Mouse (Mus musculus) ES-E14 (cell line): ENCODE data around the gene Dgcr6. TPM values are rescaled to one million over a fixed set of nuclear protein-coding genes. Genes with fewer than 3 reads are reported as not detected.

Experiments used
- DNase-seq: peaks from one replicate; pipeline ENCODE4 v3.0.0-alpha.2; 2013; ENCODE audit warnings: low read depth, low spot score
- H3K27ac ChIP-seq: 2 replicates; pipeline ENCODE4 v1.5.1; 2012; ENCODE audit warnings: low read depth, mild to moderate bottlenecking, low read length, moderate library complexity, mixed read lengths; ENCODE audit not compliant: poor library complexity, insufficient read depth, severe bottlenecking
- H3K36me3 ChIP-seq: 2 replicates; pipeline ENCODE4 v1.6.1; 2012; ENCODE audit warnings: mild to moderate bottlenecking, low read length, moderate library complexity, mixed read lengths; ENCODE audit not compliant: control insufficient read depth, poor library complexity, insufficient read depth, severe bottlenecking
- H3K4me1 ChIP-seq, 2 experiments: fragments of 150-350 bp in 1 of 2; sonication (generic) in 1 of 2; 2 replicates each; pipeline ENCODE4 v1.6.1; 2012; ENCODE audit warnings: low read length in 2 of 2, mild to moderate bottlenecking in 1 of 2, mixed read lengths in 1 of 2; ENCODE audit not compliant: control insufficient read depth in 2 of 2, insufficient read depth in 2 of 2, poor library complexity in 1 of 2
- H3K4me3 ChIP-seq, 2 experiments: fragments of 150-350 bp in 1 of 2; sonication (generic) in 1 of 2; 2 replicates each; pipeline ENCODE4 v1.5.1; 2012; ENCODE audit warnings: low read length in 2 of 2, low read depth in 1 of 2, mild to moderate bottlenecking in 1 of 2, mixed read lengths in 1 of 2; ENCODE audit not compliant: insufficient read depth in 1 of 2, poor library complexity in 1 of 2, severe bottlenecking in 1 of 2
- H3K9ac ChIP-seq: 2 replicates; pipeline ENCODE4 v1.6.1; 2012; ENCODE audit warnings: low read depth, mild to moderate bottlenecking, low read length, mixed read lengths; ENCODE audit not compliant: poor library complexity, insufficient read depth, severe bottlenecking
- H3K9me3 ChIP-seq: fragments of 150-350 bp; sonication (generic); 2 replicates; pipeline ENCODE4 v1.6.1; 2012; ENCODE audit warnings: low read depth, mild to moderate bottlenecking, low read length; ENCODE audit not compliant: control insufficient read depth, insufficient read depth
- CHD2 ChIP-seq: IDR thresholded peaks from 2 replicates; pipeline ENCODE4 v1.6.1; 2014; ENCODE audit warnings: mild to moderate bottlenecking, low read depth, low read length, inconsistent platforms
- HCFC1 ChIP-seq: IDR thresholded peaks from 2 replicates; pipeline ENCODE4 v1.6.1; 2012; ENCODE audit warnings: low read length, inconsistent platforms, borderline replicate concordance; ENCODE audit not compliant: insufficient read depth
- MAFK ChIP-seq: IDR thresholded peaks from 2 replicates; pipeline ENCODE4 v1.6.1; 2014; ENCODE audit warnings: mild to moderate bottlenecking, low read depth, low read length, inconsistent platforms; ENCODE audit not compliant: insufficient read depth
- ZC3H11A ChIP-seq: IDR thresholded peaks from 2 replicates; pipeline ENCODE4 v1.6.1; 2012; ENCODE audit warnings: low read depth, mild to moderate bottlenecking, inconsistent platforms, low read length, borderline replicate concordance
- ZNF384 ChIP-seq: IDR thresholded peaks from 2 replicates; pipeline ENCODE4 v1.6.1; 2012; ENCODE audit warnings: low read depth, low read length, inconsistent platforms
- in situ Hi-C, 2 experiments: fragments of 600-800 bp; cut with MboI; formaldehyde crosslinking; loops; one replicate each; pipeline ENCODE4 v1.15.1; 2025; ENCODE audit warnings: low sequenced_read_pairs in 2 of 2, inconsistent platforms in 1 of 2; ENCODE audit not compliant: unreplicated experiment in 2 of 2
- total RNA-seq: library from RNA; depleted of rRNA; stranded (reverse); fragments of 300-350 nt; gene quantifications from 2 replicates; pipeline ENCODE4 v1.2.3, GENCODE M21; 2012

Gene Dgcr6
- total RNA-seq, 1 experiment = 30.9 TPM

GRCm38 (mm10) chr16:18072089-18072488 lies 19.4 kb downstream of the Dgcr6 start:
- TF ChIP-seq CHD2 (no peak), MAFK (no peak), ZNF384 (no peak), ZC3H11A (no peak), HCFC1 (no peak)

GRCm38 (mm10) chr16:18073259-18073962 lies 20.8 kb downstream of the Dgcr6 start:
- peaks cover 29% of the 10 kb centered on the region; the same call in 1 of the 2 replicates for H3K36me3 ChIP-seq

More at GRCm38 (mm10) chr16:18072089-18072488, 19.4 kb downstream of the Dgcr6 start:
- no peak overlapping the region for H3K27ac ChIP-seq
- no peak overlapping the region for H3K9ac ChIP-seq
- H3K36me3 ChIP-seq = peaks cover 29% of the 10 kb centered on the region; the same call in 1 of the 2 replicates
- peaks cover 0 to 2% of the 10 kb centered on the region in 2 experiments; a peak in 2 of 4 replicates for H3K4me1 ChIP-seq
- no peak for DNase-seq
- in situ Hi-C loops = no loop called here
- no peaks in the 10 kb centered on the region for H3K9me3 ChIP-seq
- no peak overlapping the region for H3K4me3 ChIP-seq

GRCm38 (mm10) chr16:18074611-18075010 lies 22.0 kb downstream of the Dgcr6 start:
- H3K27ac ChIP-seq = no peak overlapping the region
- in situ Hi-C loops = no loop called here
- H3K9me3 ChIP-seq = no peaks in the 10 kb centered on the region
- no peaks in the 10 kb centered on the region; a peak in 1 of 4 replicates for H3K4me1 ChIP-seq
- H3K36me3 ChIP-seq = peaks cover 27% of the 10 kb centered on the region; the same call in 1 of the 2 replicates
- TF ChIP-seq CHD2 (no peak), MAFK (no peak), ZC3H11A (no peak), ZNF384 (no peak), HCFC1 (no peak)
- no peak overlapping the region for H3K9ac ChIP-seq
- no peak overlapping the region for H3K4me3 ChIP-seq
- no peak for DNase-seq

More at GRCm38 (mm10) chr16:18073259-18073962, 20.8 kb downstream of the Dgcr6 start:
- Histone ChIP-seq H3K9ac (no peak overlapping the region), H3K4me1 (no peaks in the 10 kb centered on the region; a peak in 1 of 4 replicates), H3K4me3 (no peak overlapping the region), H3K9me3 (no peaks in the 10 kb centered on the region), H3K27ac (no peak overlapping the region)
- DNase-seq = no peak
- no peak for TF ChIP-seq ZNF384
- TF ChIP-seq MAFK = no peak
- no peak for TF ChIP-seq ZC3H11A
- TF ChIP-seq CHD2 = no peak
- no peak for TF ChIP-seq HCFC1
- in situ Hi-C loops = no loop called here

- Histone ChIP-seq H3K27ac (no peak overlapping the region), H3K9me3 (no peaks in the 10 kb centered on the region), H3K4me1 (no peaks in the 10 kb centered on the region; a peak in 1 of 4 replicates), H3K36me3 (peaks cover 29% of the 10 kb centered on the region; the same call in 1 of the 2 replicates), H3K9ac (no peak overlapping the region), H3K4me3 (no peak overlapping the region)
- TF ChIP-seq CHD2 = no peak
- no peak for TF ChIP-seq MAFK
- TF ChIP-seq HCFC1 = no peak
- TF ChIP-seq ZC3H11A = no peak
- TF ChIP-seq ZNF384 = no peak
- in situ Hi-C loops = no loop called here
- no peak for DNase-seq
Measured at GRCm38 (mm10) chr16:18075201-18075600, 22.5 kb downstream of the Dgcr6 start.
